Mouse (Mus musculus) erythroblast, embryonic 14.5 days (primary cell): ENCODE measurements around the gene Mrpl4.

ENCODE experiments used
- GATA1 ChIP-seq: IDR thresholded peaks from 2 replicates; pipeline ENCODE4 v1.6.1; 2012; ENCODE audit warnings: low read length, inconsistent platforms, mixed read lengths
- TAL1 ChIP-seq: IDR thresholded peaks from 3 replicates; pipeline ENCODE4 v1.6.1; 2012; ENCODE audit warnings: low read length, inconsistent platforms, mixed read lengths

DNA sequence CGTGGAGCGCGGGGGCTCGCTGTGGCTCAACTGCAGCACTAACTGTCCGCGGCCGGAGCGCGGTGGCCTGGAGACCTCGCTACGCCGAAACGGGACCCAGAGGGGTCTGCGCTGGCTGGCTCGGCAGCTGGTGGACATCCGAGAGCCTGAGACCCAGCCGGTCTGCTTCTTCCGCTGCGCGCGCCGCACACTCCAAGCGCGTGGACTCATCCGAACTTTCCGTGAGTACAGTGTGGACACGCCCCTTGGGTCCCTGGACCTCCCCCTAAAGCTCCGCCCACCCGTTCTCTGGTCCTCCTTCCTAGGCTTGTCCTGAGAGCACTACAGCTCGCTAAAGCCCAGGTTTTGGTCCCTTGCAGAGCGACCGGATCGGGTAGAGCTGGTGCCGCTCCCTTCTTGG lies 30.6 kb downstream of the Mrpl4 start:
- TF ChIP-seq GATA1 (no peak), TAL1 (no peak)
